Mouse (Mus musculus): ENCODE results near the gene Spdya.
"Not testable (repeated sequence)": the region's sequence is repeated elsewhere in the genome, so short reads cannot be mapped to it uniquely, and the experiment has no call there.

The Spdya gene

DNA sequence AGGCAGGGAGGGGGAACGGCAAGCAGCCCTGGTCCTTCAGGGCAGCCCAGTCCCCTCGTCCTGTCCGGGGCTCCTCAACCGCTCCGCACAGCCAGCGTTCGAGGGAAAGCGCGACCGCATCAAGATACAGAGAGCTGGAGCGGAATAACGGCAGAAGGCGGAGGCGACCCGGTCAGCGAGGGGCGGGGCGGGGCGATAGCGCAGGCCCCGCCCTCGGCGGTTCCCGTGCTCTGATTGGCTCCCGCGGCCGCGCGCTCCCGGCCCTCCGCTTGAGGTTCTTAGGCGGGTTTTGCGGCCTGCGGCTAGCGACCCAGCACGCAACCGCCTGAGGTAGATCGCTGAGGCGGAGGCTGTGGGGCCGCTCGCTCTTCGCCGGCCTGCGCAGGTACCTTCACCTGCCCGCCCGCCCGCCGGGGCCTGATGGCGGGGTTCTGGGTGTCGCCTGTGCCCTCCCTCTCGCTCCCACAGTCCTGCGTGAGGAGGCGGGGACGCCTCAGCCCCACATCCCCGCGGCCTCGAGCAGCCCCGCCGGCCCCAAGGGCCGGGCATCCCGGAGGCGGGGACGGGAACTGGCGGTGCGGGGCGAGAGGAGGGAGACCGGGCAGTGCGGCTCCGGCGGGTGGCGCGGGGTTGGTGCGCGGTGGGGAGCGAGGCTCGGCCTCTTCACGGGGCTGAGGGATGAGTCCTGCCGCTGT lies at the start of gene Spdya:
Gene Spdya (plus strand): TSS at position 305 of the 695 bp plus-strand sequence.
- DNase-seq (ENCODE audit: low spot score in 2 of 2) = peak; percentile 82 to 83

DNA sequence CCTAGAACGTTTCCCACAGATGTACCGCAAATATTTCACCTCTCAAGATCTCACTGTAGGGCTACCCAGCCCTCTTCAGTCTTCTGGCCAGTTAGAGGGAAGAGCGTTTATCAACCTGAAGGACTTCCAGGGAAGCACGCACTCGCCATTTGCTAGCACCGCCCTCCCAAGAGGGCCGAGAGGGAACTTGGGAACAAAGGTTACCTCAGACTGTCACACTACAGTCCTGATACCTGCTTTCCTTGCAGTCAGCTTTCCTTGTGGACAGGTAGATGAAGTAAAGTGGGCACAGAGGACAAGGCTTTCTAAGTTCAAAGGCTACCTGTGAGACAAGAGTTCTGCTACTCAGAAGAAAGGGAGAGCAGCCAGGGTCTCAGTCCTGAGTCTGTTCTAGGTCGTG lies 45.0 kb upstream of the Spdya start:
- DNase-seq (ENCODE audit: low spot score in 2 of 2) = no peak

DNA sequence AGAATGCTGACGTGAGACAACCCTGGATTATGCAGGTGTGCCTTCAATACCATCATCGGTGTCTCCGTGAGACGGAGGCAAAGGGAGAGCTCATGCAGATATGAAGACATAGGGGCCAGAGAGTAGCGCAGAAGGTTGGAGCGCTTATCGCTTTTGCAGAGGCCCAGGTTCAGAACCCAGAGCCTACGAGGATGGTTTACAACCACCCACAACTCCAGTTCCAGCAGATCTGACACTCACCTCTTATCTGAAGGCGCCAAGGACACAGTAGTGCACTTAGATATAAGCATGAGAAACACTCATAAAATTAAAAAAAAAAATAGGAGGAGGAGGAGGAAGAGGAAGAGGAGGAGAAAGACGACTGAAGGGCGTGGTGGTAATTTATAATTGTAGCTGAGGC lies 41.6 kb upstream of the Spdya start:
- DNase-seq (ENCODE audit: low spot score in 2 of 2) = no peak

DNA sequence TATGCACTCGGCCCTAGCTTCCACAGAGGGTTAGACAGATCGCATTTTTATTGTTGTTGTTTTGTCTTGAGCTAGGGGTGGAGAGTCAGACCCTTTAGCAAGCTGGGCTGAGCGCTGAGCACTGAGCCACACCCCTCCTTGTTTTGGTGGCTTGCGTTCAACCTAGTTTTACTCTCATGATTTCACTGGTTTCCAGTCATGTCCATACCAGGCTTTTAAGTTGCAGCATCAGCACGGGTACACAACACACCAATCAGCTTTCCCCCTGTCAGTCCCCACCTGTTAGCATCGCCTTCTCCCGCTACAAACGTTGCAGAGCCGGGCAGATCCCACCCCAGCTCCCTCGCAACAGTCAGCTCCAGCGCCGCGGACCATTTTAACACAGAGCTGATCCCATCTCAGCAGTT lies 25.6 kb upstream of the Spdya start:
- DNase-seq (ENCODE audit: low spot score in 2 of 2) = no peak

DNA sequence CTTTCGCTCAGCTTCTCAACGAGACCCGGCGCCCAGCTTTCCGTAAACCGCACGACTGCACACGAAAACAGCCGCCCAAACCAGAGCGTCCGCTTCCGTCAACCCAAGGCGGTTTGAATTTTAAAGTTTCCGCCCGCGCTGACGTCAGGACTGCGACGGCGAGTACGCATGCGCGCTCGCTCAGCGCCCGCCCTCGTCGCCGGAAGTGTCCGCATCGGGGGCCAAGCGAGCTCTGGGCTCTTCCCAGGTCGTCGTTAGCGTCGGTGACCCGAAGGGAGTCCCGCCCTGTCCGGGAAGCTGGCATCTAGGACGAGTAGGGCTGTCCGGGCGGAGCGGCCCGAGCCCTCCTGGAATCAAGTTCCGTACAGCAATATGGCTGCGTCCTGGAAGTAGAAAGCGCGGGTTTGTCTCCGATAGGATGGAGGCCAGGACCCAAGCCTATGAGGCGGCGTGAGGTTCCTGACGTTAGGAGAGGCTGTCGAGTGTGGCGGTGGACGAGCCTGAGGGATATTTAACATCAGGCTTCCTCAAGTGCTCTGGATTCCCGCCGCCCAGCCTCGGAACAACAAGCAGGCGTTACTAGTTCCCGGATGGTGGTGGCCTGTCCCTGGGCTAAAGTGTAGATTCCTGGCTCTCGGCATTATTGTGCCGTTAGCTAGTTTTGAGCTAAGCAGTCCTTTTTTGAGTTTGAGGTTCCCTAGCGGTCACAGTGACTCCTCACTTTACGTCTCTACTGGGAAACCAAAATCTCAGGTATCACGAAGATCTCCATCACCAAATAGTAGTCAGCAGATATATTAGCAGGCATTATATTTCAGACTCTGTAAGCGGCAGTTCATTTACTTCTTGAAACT lies 24.9 kb upstream of the Spdya start, which contains the start of gene Ndc80:
Gene Ndc80 (minus strand): TSS at position 147 of the 854 bp plus-strand sequence.
- DNase-seq (ENCODE audit: low spot score in 2 of 2) = peak; percentile 87 to 92

DNA sequence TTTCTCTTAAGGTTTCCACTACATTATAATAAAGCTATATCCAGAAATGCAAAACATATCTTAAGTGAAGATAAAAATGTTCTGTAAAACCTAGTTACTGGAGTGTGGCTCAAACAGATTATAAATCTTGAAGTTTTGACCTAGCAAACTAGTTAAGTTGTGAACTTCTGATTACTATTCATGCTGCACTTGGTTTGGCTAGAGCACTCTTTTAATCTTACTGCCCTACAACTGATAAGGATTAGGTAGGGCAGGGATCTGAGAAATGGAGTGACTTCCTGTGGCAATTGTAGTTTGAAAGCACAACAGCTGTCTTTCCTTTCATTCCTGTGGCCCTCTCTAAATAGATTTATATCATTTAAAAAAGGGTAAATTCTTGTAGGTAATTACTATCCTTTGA lies 23.8 kb upstream of the Spdya start:
- DNase-seq (ENCODE audit: low spot score in 2 of 2) = no peak

DNA sequence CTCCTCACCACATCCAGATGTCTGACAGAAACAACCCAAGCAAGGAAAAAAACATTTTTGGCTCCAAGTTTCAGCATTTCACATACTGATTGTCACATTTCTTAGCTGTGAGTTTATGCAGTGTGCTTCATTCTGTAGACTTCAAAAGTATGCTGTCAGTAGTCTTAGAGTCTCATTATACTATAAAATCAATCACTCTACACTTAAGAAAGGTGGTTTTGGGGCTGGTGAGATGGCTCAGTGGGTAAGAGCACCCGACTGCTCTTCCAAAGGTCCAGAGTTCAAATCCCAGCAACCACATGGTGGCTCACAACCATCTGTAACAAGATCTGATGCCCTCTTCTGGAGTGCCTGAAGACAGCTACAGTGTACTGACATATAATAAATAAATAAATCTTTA lies 16.3 kb upstream of the Spdya start:
- not testable (repeated sequence) for DNase-seq (ENCODE audit: low spot score in 2 of 2)

DNA sequence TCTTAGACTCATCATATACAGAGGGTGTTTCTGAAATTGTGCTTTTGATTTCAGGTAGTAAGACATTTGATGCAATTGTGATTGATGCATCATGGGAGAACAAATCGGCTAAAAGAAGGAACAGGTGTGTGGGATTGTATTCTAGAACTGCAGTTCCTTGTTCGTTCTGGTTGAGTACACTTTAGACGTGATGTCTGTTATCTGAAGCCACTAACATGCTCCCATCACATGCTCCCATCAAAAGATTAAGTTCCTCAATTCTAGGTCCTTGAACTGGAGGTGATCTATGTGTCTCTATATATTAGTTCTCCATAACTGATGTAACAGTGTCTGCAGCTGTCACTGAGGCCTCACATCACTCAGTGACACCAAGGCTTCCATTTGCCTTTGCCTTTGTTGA lies 14.7 kb upstream of the Spdya start:
- no peak for DNase-seq (ENCODE audit: low spot score in 2 of 2)

DNA sequence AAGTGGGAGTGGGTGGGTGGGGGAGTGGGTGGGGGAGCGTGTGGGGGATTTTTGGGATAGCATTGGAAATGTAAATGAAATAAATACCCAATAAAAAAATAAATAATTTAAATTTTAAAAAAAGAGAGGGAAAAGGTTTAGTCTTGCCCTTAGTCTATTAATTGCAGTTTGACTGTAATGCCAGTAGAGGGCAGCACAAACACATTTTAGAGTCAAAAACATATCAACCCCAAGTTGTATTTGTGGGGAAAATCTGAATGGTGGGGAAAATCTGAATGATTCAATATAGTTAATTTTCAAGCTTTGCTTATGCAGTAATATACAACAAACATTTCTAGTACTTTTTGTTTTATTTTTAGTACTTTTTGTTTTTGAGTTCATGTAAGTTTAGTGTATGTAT lies 3.3 kb upstream of the Spdya start:
- DNase-seq (ENCODE audit: low spot score in 2 of 2) = no peak

DNA sequence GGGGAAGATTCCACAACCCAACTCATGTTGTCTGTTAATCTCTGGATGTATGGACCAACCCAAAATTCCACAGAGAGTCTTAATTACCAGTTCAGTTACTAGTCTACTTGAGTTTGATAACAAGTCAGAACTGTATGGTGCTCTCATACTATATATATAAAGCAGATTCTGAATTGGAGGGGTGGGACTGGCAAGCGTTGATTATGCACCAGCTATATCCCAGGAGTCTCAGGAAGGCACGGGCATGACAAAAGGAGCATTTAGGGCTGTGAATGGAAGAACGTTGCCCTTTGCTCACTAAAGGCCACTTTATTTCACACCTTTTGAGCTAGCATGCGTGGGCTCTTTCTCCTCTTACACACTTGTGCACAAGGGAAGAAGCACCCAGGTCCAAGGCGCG lies 511 bp upstream of the Spdya start:
- DNase-seq (ENCODE audit: low spot score in 2 of 2) = no peak

DNA sequence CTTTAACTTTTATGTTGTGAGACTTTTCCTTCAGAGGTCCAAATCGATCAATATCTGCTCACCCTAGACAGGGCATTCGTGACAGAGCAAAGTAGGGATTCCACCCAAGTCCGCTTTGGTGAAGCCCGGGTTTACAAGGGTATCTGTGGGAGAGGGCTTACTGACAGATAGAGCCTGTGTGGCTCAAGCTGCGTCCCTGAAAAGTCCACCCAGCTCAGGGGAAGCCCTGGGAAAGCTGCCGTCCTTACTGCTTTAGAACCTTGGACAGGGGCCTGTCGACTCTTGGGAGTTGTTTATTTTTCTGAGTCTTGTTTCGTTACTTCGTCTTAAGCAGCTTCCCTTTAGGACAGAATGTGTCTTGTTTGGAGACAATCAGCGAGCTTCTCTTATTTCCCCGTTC lies 1.0 kb downstream of the Spdya start:
- no peak for DNase-seq (ENCODE audit: low spot score in 2 of 2)

DNA sequence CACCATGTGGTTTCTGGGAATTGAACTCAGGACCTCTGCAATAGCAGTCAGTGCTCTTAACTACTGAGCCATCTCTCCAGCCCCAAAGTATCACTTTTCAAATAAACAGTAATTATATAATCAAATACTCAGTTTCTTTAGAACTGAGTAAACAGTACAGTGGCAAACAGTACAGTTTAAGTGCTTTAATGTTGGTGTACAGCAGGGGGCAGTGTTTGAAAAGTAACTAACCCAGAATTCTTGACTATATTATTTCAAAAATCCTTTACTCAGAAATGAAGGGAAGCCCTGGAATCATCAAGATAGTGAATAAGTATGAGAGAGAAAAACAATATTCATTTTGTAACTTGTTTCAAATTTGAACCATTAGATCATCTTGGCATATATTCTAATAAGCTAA lies 9.8 kb downstream of the Spdya start:
- peak in 1 of 2 experiments; percentile 59 for DNase-seq (ENCODE audit: low spot score in 2 of 2)

DNA sequence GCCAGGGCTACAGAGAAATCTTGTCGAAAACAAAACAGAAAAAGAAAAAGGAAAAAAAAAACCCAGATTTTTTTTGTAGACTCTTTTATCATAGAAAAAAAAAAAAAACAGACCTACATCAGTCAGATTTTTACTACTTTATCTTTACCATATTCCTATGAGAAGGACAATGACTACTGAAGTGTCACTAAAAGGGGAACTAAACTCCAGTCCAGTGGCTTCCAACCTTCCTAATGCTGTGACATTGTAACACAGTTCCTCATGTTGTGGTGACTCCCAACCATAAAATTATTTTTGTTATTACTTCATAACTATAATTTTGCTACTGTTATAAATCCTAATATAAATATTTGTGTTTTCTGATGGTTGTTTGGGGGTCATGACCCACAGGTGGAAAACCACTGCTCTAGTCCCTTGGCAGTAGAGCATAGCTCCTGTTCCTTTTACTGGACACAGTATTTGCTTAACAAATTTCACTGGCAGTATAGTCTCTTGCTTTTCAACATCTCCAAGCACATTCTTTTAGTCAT lies 27.4 kb downstream of the Spdya start:
- DNase-seq (ENCODE audit: low spot score in 2 of 2) = no peak

DNA sequence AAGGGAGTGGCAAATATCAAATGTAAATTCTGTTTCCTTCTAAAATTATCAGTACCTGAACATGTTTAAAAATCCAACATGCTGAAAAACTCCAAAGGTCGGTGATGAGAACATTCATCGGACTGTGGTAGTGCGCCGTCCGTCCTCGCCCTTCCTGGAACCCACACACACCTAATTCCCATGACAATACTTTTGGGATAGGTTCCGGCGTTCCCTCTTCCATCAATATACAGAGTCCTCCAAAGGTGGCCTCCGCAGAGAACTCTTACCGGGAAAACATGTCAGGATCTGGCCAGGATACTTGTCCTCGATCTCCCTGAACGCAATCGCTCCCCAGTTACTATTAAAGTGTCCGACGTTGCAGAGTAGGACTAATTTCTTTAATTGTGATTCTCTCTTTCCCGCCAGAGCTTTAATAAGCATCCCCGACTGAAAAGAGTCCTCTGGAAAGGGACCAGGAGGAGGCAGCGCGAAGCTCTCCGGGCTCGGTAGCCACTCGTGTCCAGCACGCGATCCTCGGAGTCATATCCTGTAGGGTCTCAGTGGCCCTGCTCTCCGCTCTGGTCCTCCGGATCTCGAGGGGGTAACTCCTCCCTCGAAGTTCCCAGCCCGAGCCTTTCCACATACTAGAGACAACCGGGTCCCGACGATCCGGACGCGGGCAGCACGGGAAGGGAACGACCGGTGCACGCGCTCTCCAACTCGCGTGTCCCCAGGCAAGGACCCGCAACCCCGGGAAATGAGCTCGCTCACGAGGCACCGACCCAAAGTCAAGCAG lies 46.2 kb downstream of the Spdya start:
- no peak for DNase-seq (ENCODE audit: low spot score in 2 of 2)

DNA sequence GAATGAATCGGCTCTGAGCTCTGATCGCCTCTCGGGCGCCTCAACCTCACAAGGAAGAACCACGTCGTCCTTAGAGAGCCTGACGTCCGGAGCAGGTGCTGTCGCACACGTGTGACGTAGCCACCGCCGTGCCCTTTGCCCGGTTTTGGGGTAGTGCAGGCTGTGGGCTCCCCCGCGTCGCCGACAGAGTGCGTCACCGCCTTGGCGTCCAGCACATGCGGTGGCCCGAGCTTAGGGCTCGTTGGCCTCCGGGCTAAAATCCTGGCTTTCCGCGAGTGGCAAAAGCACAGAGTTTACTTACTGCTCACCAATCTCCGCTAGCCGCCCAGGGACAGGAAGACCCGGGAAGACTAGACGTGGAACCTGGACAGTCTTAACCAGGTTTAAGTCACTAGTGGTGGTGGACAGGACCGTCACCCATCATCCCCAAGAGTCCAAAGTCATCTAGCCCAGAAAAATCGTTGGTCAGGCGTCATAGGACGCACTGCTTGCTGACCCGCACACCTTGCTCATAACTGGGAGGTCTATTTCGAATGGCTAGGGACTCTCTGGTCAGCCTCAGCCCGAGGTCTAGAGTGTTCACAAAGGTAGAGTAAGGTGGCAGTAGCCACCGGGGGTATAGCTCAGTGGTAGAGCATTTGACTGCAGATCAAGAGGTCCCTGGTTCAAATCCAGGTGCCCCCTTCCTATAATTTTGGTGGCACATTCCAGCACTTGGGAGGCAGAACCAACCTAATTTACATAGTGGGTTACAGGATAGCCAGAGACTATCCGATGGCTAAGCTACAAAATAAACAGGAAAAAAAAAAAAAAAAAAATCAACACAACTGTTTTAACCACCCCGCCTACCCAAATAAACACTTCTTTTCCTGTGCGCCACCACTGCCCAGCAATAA lies 47.0 kb downstream of the Spdya start:
- peak; percentile 92 to 97 for DNase-seq (ENCODE audit: low spot score in 2 of 2)

DNA sequence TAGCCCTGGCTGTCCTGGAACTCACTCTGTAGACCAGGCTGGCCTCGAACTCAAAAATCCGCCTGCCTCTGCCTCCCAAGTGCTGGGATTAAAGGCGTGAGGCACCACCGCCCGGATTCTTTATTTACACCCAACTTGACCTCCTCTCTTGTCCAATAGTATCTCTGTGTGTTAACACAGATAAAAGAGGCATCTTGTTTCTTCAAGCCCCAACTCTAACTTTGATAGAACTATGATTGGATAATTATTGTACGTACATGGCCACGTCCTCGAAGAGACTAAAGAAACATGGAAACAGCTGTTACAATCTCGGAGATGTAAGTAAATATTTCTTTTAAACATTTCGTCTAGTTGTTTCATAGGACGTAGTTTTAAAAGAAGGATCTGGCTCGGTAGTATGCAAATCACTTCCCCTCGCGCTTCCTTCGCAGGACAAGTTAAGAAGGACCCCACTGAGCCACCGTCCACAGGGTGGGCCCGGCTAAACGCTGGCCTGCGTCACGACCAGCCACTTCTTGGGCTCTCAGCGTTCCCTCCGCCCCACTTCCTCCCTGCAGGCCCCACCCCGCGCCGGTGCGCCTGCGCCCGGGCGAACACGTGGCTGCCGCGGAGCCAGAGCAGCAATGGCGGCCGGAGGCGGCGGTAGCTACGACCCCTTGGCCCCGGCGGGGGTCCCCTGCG lies 63.9 kb downstream of the Spdya start, which contains the start of gene Wdr43:
Gene Wdr43 (plus strand): TSS at position 258 of the 681 bp plus-strand sequence.
- DNase-seq (ENCODE audit: low spot score in 2 of 2) = peak; percentile 96 to 98

DNA sequence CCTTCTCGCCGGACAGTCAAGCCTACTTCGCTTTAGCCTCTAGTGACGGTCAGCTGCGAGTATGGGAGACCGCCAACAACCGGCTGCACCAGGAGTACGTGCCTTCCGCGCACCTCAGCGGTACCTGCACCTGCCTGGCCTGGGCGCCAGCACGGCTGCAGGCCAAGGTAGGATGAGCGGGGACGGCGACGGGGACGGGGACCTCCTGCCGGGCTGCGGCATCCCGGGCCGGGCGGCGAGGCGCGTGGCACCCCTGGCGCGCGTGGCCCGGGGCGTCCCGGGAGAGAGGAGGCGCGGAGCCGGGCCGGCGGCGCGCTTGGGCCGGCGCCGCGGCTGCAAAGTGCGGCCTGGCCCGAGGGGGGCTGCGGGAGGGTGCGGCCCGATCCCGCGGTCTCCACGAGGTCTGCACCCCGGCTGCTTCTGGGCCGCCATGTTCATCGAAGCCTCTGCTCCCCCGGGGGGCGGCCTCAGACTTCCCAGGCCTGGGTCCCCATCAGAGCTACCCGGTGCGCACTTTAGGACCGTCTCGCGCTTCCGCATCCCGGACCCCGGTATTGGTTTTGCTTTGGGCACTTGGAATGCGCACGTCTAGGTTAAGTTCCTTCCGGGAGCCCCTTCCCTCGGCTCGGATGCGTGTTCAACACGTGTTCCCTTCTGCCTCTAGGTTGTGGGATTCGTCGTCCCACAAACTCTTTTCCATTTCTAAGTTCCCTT lies 64.6 kb downstream of the Spdya start:
- DNase-seq (ENCODE audit: low spot score in 2 of 2) = peak in 1 of 2 experiments; percentile 2

DNA sequence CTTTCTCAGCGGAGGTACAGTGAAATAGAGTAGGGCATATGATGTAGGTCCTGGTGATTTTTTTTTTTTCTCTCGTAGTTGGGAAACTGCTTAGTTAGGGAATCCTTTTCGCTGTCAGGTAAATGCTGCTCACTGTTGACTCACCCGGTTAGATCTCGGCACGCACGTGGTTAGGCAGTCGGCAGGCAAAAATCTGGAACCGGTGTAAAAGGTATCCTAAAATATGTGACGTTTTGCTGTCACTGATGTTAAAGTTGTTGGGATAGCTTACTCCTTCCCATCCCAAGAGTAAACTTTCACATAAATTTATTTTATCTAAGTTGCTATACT lies 65.1 kb downstream of the Spdya start:
- no peak for DNase-seq (ENCODE audit: low spot score in 2 of 2)

DNA sequence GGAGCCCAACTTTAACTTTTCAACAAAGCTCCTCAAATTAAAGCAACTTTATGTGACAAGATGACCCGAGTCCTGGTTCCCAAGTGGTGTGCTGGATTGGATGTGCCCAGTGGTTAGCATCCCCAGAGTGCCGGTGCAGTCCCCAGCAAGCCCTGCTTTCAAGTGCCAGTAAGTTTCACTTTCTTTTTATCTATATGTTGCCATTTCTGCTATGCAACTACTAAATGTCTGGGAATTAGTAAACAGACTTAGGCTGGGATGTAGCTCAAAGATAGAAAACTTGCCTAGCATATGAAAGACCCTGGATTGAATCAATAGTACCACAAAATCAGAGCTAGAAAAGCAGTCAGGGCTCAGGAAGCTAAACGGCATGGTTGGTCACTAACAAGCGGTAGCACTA lies 66.1 kb downstream of the Spdya start:
- no peak for DNase-seq (ENCODE audit: low spot score in 2 of 2)

DNA sequence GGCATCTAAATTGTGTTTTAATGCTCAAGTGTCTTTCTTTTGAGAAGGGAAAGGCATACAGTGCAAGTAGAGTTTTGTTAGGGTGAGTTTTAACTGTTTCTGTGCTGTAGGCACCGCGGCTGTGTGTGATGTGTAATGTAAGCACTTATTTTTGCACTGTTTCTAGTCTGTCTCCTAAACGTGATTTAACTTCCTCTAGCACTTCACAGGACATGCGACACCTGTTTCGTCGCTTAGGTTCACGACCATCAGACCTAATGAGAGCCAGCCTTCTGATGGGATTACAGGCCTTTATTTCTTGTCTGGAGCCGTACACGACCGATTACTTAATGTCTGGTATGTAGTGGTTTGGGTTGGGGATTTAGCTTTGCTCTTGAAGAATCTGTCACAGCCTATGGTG lies 79.9 kb downstream of the Spdya start:
- DNase-seq (ENCODE audit: low spot score in 2 of 2) = no peak
